Mouse (Mus musculus) hindbrain, embryonic 10.5 days (tissue): ENCODE results near the gene 1110032A03Rik. TPM values are rescaled to one million over a fixed set of nuclear protein-coding genes. Genes with fewer than 3 reads are reported as not detected.
A peak's percentile ranks its signal among the peaks of the same experiment; 100 is the strongest.

ENCODE experiments used
- DNase-seq: peaks from one replicate; pipeline ENCODE4 v3.0.0-alpha.2; 2017; ENCODE audit warnings: low spot score
- H3K27ac ChIP-seq: fragments of 300-500 bp; sonication (generic); 2 replicates; pipeline ENCODE4 v1.5.1; 2016; ENCODE audit warnings: mild to moderate bottlenecking, moderate library complexity
- H3K27me3 ChIP-seq: fragments of 300-500 bp; sonication (generic); 2 replicates; pipeline ENCODE4 v1.6.1; 2016; ENCODE audit warnings: mild to moderate bottlenecking; ENCODE audit not compliant: poor library complexity, insufficient read depth, severe bottlenecking
- H3K36me3 ChIP-seq: fragments of 300-500 bp; sonication (generic); 2 replicates; pipeline ENCODE4 v1.6.1; 2016; ENCODE audit warnings: mild to moderate bottlenecking, moderate library complexity
- H3K4me1 ChIP-seq: fragments of 300-500 bp; sonication (generic); replicated peaks from 2 replicates; pipeline ENCODE4 v1.6.1; 2016; ENCODE audit warnings: mild to moderate bottlenecking
- H3K4me3 ChIP-seq: fragments of 300-500 bp; sonication (generic); 2 replicates; pipeline ENCODE4 v1.5.1; 2016; ENCODE audit warnings: mild to moderate bottlenecking, moderate library complexity
- H3K9me3 ChIP-seq: fragments of 300-500 bp; sonication (generic); 2 replicates; pipeline ENCODE4 v1.6.1; 2016; ENCODE audit warnings: mild to moderate bottlenecking, moderate library complexity
- WGBS: fragments of 180-500 bp; shearing (Covaris S2); methylation state at CpG from one replicate; pipeline ENCODE4 v1.1.7; 2016; 5-methylcytosine and 5-hydroxymethylcytosine counted together
- polyA plus RNA-seq: library from polyadenylated mRNA; unstranded; fragments of >200 nt; fragmentation: Nextera tagmentation; extraction: Ambion mirVana; gene quantifications from 2 replicates; pipeline ENCODE4 v1.2.1, GENCODE M21; 2016

Gene 1110032A03Rik
- polyA plus RNA-seq, 1 experiment from 2014 or later, result 39.2 TPM

- DNase-seq, result no peak
- Histone ChIP-seq H3K27ac (no peak overlapping the region), H3K36me3 (peaks cover 81% of the 10 kb centered on the region), H3K9me3 (no peaks in the 10 kb centered on the region), H3K27me3 (no peaks in the 10 kb centered on the region), H3K4me3 (no peak overlapping the region), H3K4me1 (no peaks in the 10 kb centered on the region)
- 88% methylated on average over 7 of the region's 7 CpGs for WGBS
Measured at GRCm38 (mm10) chr9:50803055-50803671, 27.8 kb upstream of the 1110032A03Rik start.

GRCm38 (mm10) chr9:50800985-50801384, 25.7 kb upstream of the 1110032A03Rik start:
- peaks cover 74% of the 10 kb centered on the region for H3K36me3 ChIP-seq
- WGBS, result 52% methylated on average over 2 of the region's 2 CpGs
- peak; percentile 10 for DNase-seq

GRCm38 (mm10) chr9:50798368-50798767, 23.0 kb upstream of the 1110032A03Rik start:
- Histone ChIP-seq H3K4me3 (no peak overlapping the region), H3K27ac (no peak overlapping the region)

More at GRCm38 (mm10) chr9:50800985-50801384, 25.7 kb upstream of the 1110032A03Rik start:
- Histone ChIP-seq H3K27ac (no peak overlapping the region), H3K4me3 (no peak overlapping the region), H3K4me1 (no peaks in the 10 kb centered on the region), H3K9me3 (no peaks in the 10 kb centered on the region), H3K27me3 (no peaks in the 10 kb centered on the region)

GRCm38 (mm10) chr9:50797641-50798040, 22.3 kb upstream of the 1110032A03Rik start:
- WGBS, result 97% methylated on average over 7 of the region's 7 CpGs
- Histone ChIP-seq H3K4me3 (no peak overlapping the region), H3K9me3 (no peaks in the 10 kb centered on the region), H3K27me3 (no peaks in the 10 kb centered on the region), H3K27ac (no peak overlapping the region), H3K4me1 (no peaks in the 10 kb centered on the region), H3K36me3 (peaks cover 71% of the 10 kb centered on the region)
- no peak for DNase-seq

More at GRCm38 (mm10) chr9:50798368-50798767, 23.0 kb upstream of the 1110032A03Rik start:
- 89% methylated on average over 5 of the region's 5 CpGs for WGBS
- Histone ChIP-seq H3K36me3 (peaks cover 73% of the 10 kb centered on the region), H3K27me3 (no peaks in the 10 kb centered on the region), H3K9me3 (no peaks in the 10 kb centered on the region), H3K4me1 (no peaks in the 10 kb centered on the region)
- no peak for DNase-seq

GRCm38 (mm10) chr9:50796776-50797175, 21.5 kb upstream of the 1110032A03Rik start:
- no peaks in the 10 kb centered on the region for H3K4me1 ChIP-seq
- 90% methylated on average over 8 of the region's 8 CpGs for WGBS
- H3K9me3 ChIP-seq, result no peaks in the 10 kb centered on the region
- H3K4me3 ChIP-seq, result no peak overlapping the region
- H3K27me3 ChIP-seq, result no peaks in the 10 kb centered on the region
- no peak for DNase-seq
- peaks cover 72% of the 10 kb centered on the region for H3K36me3 ChIP-seq
- H3K27ac ChIP-seq, result no peak overlapping the region

- no peaks in the 10 kb centered on the region for H3K9me3 ChIP-seq
- peaks cover 72% of the 10 kb centered on the region for H3K36me3 ChIP-seq
- H3K27ac ChIP-seq, result no peak overlapping the region
- WGBS, result 94% methylated on average over 3 of the region's 3 CpGs
- H3K4me1 ChIP-seq, result no peaks in the 10 kb centered on the region
- no peak overlapping the region for H3K4me3 ChIP-seq
- H3K27me3 ChIP-seq, result no peaks in the 10 kb centered on the region
- DNase-seq, result no peak
Measured at GRCm38 (mm10) chr9:50795266-50795665, 19.9 kb upstream of the 1110032A03Rik start.

GRCm38 (mm10) chr9:50782155-50782554, 6.8 kb upstream of the 1110032A03Rik start:
- 69% methylated on average over 2 of the region's 2 CpGs for WGBS
- no peak overlapping the region for H3K4me3 ChIP-seq
- no peaks in the 10 kb centered on the region for H3K27me3 ChIP-seq
- no peaks in the 10 kb centered on the region for H3K9me3 ChIP-seq
- no peak overlapping the region for H3K27ac ChIP-seq
- DNase-seq, result peak; percentile 42
- peaks cover 96% of the 10 kb centered on the region for H3K36me3 ChIP-seq
- no peaks in the 10 kb centered on the region for H3K4me1 ChIP-seq

GRCm38 (mm10) chr9:50776162-50776760, 941 bp upstream of the 1110032A03Rik start:
- 78% methylated on average over 11 of the region's 11 CpGs for WGBS

GRCm38 (mm10) chr9:50775662-50776126, 374 bp upstream of the 1110032A03Rik start:
- Histone ChIP-seq H3K9me3 (no peaks in the 10 kb centered on the region), H3K36me3 (peaks cover 40% of the 10 kb centered on the region), H3K27me3 (no peaks in the 10 kb centered on the region), H3K4me3 (peak overlapping the region; percentile 97), H3K27ac (peak overlapping the region; percentile 95), H3K4me1 (peaks cover 24% of the 10 kb centered on the region)
- 1% methylated on average over 30 of the region's 30 CpGs for WGBS
- DNase-seq, result no peak

More at GRCm38 (mm10) chr9:50776162-50776760, 941 bp upstream of the 1110032A03Rik start:
- Histone ChIP-seq H3K4me1 (peaks cover 24% of the 10 kb centered on the region), H3K27me3 (no peaks in the 10 kb centered on the region), H3K4me3 (peak overlapping the region; percentile 97), H3K9me3 (no peaks in the 10 kb centered on the region), H3K27ac (peak overlapping the region; percentile 95), H3K36me3 (peaks cover 45% of the 10 kb centered on the region)
- no peak for DNase-seq

GRCm38 (mm10) chr9:50774026-50774462, 1.3 kb downstream of the 1110032A03Rik start:
- no peaks in the 10 kb centered on the region for H3K27me3 ChIP-seq
- H3K9me3 ChIP-seq, result no peaks in the 10 kb centered on the region
- no peak overlapping the region for H3K27ac ChIP-seq
- WGBS, result 82% methylated on average over 4 of the region's 4 CpGs
- peak overlapping the region; percentile 97; the same call in 1 of the 2 replicates for H3K4me3 ChIP-seq
- peaks cover 32% of the 10 kb centered on the region for H3K4me1 ChIP-seq
- DNase-seq, result no peak
- peaks cover 26% of the 10 kb centered on the region for H3K36me3 ChIP-seq

- Histone ChIP-seq H3K27ac (no peak overlapping the region), H3K4me1 (peaks cover 32% of the 10 kb centered on the region), H3K27me3 (no peaks in the 10 kb centered on the region), H3K36me3 (peaks cover 11% of the 10 kb centered on the region), H3K4me3 (no peak overlapping the region), H3K9me3 (no peaks in the 10 kb centered on the region)
- DNase-seq, result no peak
- 87% methylated on average over 2 of the region's 2 CpGs for WGBS
Measured at GRCm38 (mm10) chr9:50770011-50770410, 5.3 kb downstream of the 1110032A03Rik start.

GRCm38 (mm10) chr9:50768107-50769002, 7.0 kb downstream of the 1110032A03Rik start, which contains the start of gene Fdxacb1:
Fdxacb1 (plus strand) TSS chr9:50768236.
- peaks cover 11% of the 10 kb centered on the region for H3K36me3 ChIP-seq
- no peaks in the 10 kb centered on the region for H3K9me3 ChIP-seq
- no peaks in the 10 kb centered on the region for H3K27me3 ChIP-seq
- peak within 1 kb of the TSS; percentile 69 for H3K4me3 ChIP-seq
- H3K4me1 ChIP-seq, result peaks cover 21% of the 10 kb centered on the region
- WGBS, result 5% methylated on average over 59 of the region's 59 CpGs
- peak within 1 kb of the TSS; percentile 94 for H3K27ac ChIP-seq
- peak; percentile 97 for DNase-seq
